Mouse (Mus musculus): Measurements from ENCODE around the gene Pxdn. TPM values are rescaled to one million over a fixed set of nuclear protein-coding genes. Genes with fewer than 3 reads are reported as not detected.

The Pxdn gene
- polyA plus RNA-seq (2012; rRNA removed) (2.9 and 3.0 TPM in 2 replicates), polyA plus RNA-seq (2014; fragmentation: Nextera tagmentation; extraction: Ambion mirVana) (3.2 and 4.0 TPM in 2 replicates)

DNA sequence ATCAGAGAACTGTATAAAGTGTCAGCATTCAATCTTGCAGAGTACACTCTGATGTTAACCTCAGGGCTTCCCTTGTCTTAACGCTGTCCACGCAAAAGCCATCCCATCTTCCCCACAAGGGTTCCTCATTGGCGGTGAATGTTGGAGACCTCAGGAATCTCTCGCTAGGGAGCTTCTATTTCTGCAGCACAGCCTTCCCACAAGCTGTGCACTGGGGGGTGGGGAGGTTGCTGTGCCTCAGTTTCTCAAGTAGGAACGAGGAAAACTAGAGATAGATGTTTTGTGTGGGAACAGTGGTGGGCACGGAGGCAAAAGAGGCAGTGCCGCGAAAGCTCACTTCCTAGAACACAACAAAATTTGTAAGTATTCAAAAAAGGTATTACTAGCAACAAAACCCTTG lies at the start of gene Pxdn:
Gene Pxdn, plus strand, starts transcription at position 301 of the 400 bp plus-strand sequence.
- ATAC-seq (ENCODE audit: insufficient read depth) (no peak), DNase-seq (ENCODE audit: low read depth in 3 of 3, low spot score in 3 of 3) (no peak)
- Histone ChIP-seq H3K9me3 (ENCODE audit: control insufficient read depth, low read length) (no peaks in the 10 kb centered on the region), H3K4me1 (replicated peaks; ENCODE audit: control insufficient read depth in 2 of 2, insufficient read depth in 2 of 2, low read length in 1 of 2) (no peaks in the 10 kb centered on the region), H3K27me3 (ENCODE audit: control insufficient read depth, insufficient read depth, low read length) (peaks cover 20% of the 10 kb centered on the region), H3K4me3 (ENCODE audit: insufficient read depth in 1 of 2, low read depth in 2 of 2, low read length in 2 of 2) (peak within 1 kb of the TSS; percentile 31 to 46), H3K9ac (replicated peaks) (no peak within 1 kb of the TSS), H3K36me3 (replicated peaks; ENCODE audit: control insufficient read depth, insufficient read depth, low read depth) (no peaks in the 10 kb centered on the region), H3K27ac (no peak within 1 kb of the TSS), H3K4me2 (ENCODE audit: low read depth) (peak within 1 kb of the TSS; percentile 15)
- WGBS (ENCODE audit: insufficient replicate concordance): 24% methylated on average over 8 of the region's 8 CpGs
- TF ChIP-seq EP300 (IDR thresholded peaks at IDR 0.05; ENCODE audit: low read depth) (no peak), CTCF (IDR thresholded peaks at IDR 0.05; ENCODE audit: low read depth) (no peak)

DNA sequence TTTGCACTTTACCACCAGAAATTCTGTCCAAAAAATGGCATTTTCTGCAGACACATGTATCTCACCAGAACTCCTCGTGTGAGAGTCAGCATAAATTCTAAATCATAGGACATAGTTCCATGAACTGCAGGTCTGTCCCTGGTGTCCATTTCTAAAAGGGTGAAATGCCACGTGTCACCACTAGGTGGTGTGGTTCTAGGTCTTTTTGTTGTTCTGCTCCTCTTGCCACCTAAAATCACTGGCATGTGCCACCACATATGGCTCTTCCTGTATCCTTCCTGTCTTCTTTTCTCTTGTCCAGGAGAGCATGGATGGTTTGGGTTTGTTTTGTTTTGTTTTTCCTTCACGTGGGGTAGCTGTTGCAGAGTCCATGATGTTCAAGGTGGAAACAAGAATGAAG lies 42.7 kb upstream of the Pxdn start:
- H3K27me3 ChIP-seq (ENCODE audit: control insufficient read depth, insufficient read depth, low read length): no peaks in the 10 kb centered on the region
- TF ChIP-seq CTCF (IDR thresholded peaks at IDR 0.05; ENCODE audit: low read depth) (peak; percentile 74), EP300 (IDR thresholded peaks at IDR 0.05; ENCODE audit: low read depth) (no peak)
- no peaks in the 10 kb centered on the region for H3K36me3 ChIP-seq (replicated peaks; ENCODE audit: control insufficient read depth, insufficient read depth, low read depth)
- no peak overlapping the region for H3K27ac ChIP-seq
- no peaks in the 10 kb centered on the region for H3K4me1 ChIP-seq (replicated peaks; ENCODE audit: control insufficient read depth in 2 of 2, insufficient read depth in 2 of 2, low read length in 1 of 2)
- H3K9ac ChIP-seq (replicated peaks): no peak overlapping the region
- H3K4me2 ChIP-seq (ENCODE audit: low read depth): no peak overlapping the region
- H3K9me3 ChIP-seq (ENCODE audit: control insufficient read depth, low read length): no peaks in the 10 kb centered on the region
- H3K4me3 ChIP-seq (ENCODE audit: insufficient read depth in 1 of 2, low read depth in 2 of 2, low read length in 2 of 2): no peak overlapping the region
- no peak for ATAC-seq (ENCODE audit: insufficient read depth)
- no peak for DNase-seq (ENCODE audit: low read depth in 3 of 3, low spot score in 3 of 3)
- WGBS (ENCODE audit: insufficient replicate concordance): 6% methylated on average over 3 of the region's 3 CpGs

- Histone ChIP-seq H3K27ac (no peak overlapping the region), H3K4me1 (replicated peaks; ENCODE audit: control insufficient read depth in 2 of 2, insufficient read depth in 2 of 2, low read length in 1 of 2) (no peaks in the 10 kb centered on the region), H3K9me3 (ENCODE audit: control insufficient read depth, low read length) (no peaks in the 10 kb centered on the region), H3K9ac (replicated peaks) (no peak overlapping the region), H3K4me3 (ENCODE audit: insufficient read depth in 1 of 2, low read depth in 2 of 2, low read length in 2 of 2) (no peak overlapping the region), H3K27me3 (ENCODE audit: control insufficient read depth, insufficient read depth, low read length) (no peaks in the 10 kb centered on the region), H3K36me3 (replicated peaks; ENCODE audit: control insufficient read depth, insufficient read depth, low read depth) (no peaks in the 10 kb centered on the region), H3K4me2 (ENCODE audit: low read depth) (no peak overlapping the region)
- ATAC-seq (ENCODE audit: insufficient read depth) (no peak), DNase-seq (ENCODE audit: low read depth in 3 of 3, low spot score in 3 of 3) (no peak)
- WGBS (ENCODE audit: insufficient replicate concordance): 45% methylated on average over 3 of the region's 3 CpGs
- TF ChIP-seq EP300 (IDR thresholded peaks at IDR 0.05; ENCODE audit: low read depth) (no peak), CTCF (IDR thresholded peaks at IDR 0.05; ENCODE audit: low read depth) (no peak)
These were observed 39.8 kb upstream of the Pxdn start for GRCm38 (mm10) chr12:29897533-29898085.

GRCm38 (mm10) chr12:29904101-29904874 lies 33.1 kb upstream of the Pxdn start:
- Histone ChIP-seq H3K9me3 (ENCODE audit: control insufficient read depth, low read length) (no peaks in the 10 kb centered on the region), H3K27me3 (ENCODE audit: control insufficient read depth, insufficient read depth, low read length) (no peaks in the 10 kb centered on the region), H3K9ac (replicated peaks) (no peak overlapping the region), H3K4me1 (replicated peaks; ENCODE audit: control insufficient read depth in 2 of 2, insufficient read depth in 2 of 2, low read length in 1 of 2) (no peaks in the 10 kb centered on the region), H3K4me2 (ENCODE audit: low read depth) (no peak overlapping the region), H3K4me3 (ENCODE audit: insufficient read depth in 1 of 2, low read depth in 2 of 2, low read length in 2 of 2) (no peak overlapping the region), H3K36me3 (replicated peaks; ENCODE audit: control insufficient read depth, insufficient read depth, low read depth) (no peaks in the 10 kb centered on the region), H3K27ac (no peak overlapping the region)
- WGBS (ENCODE audit: insufficient replicate concordance): 49% methylated on average over 4 of the region's 4 CpGs
- DNase-seq (ENCODE audit: low read depth in 3 of 3, low spot score in 3 of 3) (no peak), ATAC-seq (ENCODE audit: insufficient read depth) (no peak)
- TF ChIP-seq EP300 (IDR thresholded peaks at IDR 0.05; ENCODE audit: low read depth) (no peak), CTCF (IDR thresholded peaks at IDR 0.05; ENCODE audit: low read depth) (no peak)

DNA sequence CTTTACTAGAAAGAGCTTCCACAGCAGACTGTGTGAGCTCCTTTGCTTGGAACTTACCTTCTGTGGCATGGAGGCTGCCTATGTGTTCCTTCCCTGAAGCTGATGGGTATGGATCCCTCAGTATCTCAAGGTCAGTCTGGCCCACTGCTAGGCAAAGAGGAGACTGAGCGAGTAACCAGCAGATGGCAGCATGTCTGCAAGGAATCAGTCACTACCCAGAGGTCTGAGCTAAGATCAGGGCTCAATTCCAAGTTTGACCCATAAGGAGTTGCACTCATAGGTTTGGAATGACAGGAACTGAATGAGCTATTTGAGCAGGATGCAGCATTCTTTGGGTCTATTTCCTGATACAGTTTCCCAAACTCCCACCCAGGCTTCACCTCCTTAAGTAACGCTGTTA lies 30.4 kb upstream of the Pxdn start:
- DNase-seq (ENCODE audit: low read depth in 3 of 3, low spot score in 3 of 3) (no peak), ATAC-seq (ENCODE audit: insufficient read depth) (no peak)
- H3K4me1 ChIP-seq (replicated peaks; ENCODE audit: control insufficient read depth in 2 of 2, insufficient read depth in 2 of 2, low read length in 1 of 2): no peaks in the 10 kb centered on the region
- H3K9me3 ChIP-seq (ENCODE audit: control insufficient read depth, low read length): no peaks in the 10 kb centered on the region
- WGBS (ENCODE audit: insufficient replicate concordance): 31% methylated on average over 2 of the region's 2 CpGs
- no peaks in the 10 kb centered on the region for H3K27me3 ChIP-seq (ENCODE audit: control insufficient read depth, insufficient read depth, low read length)
- H3K4me3 ChIP-seq (ENCODE audit: insufficient read depth in 1 of 2, low read depth in 2 of 2, low read length in 2 of 2): no peak overlapping the region
- TF ChIP-seq CTCF (IDR thresholded peaks at IDR 0.05; ENCODE audit: low read depth): peak; percentile 43
- TF ChIP-seq EP300 (IDR thresholded peaks at IDR 0.05; ENCODE audit: low read depth): no peak
- no peaks in the 10 kb centered on the region for H3K36me3 ChIP-seq (replicated peaks; ENCODE audit: control insufficient read depth, insufficient read depth, low read depth)
- H3K27ac ChIP-seq: no peak overlapping the region
- no peak overlapping the region for H3K4me2 ChIP-seq (ENCODE audit: low read depth)
- H3K9ac ChIP-seq (replicated peaks): no peak overlapping the region

Data from liver, embryonic 14.5 days (tissue).